Mouse (Mus musculus): ENCODE results near the gene Camta1.
A peak's percentile ranks its signal among the peaks of the same experiment; 100 is the strongest.

Gene Camta1

GRCm38 (mm10) chr4:151672452-151672851 is 189.2 kb downstream of the Camta1 start:
- no peak for DNase-seq

- peak; percentile 39 for DNase-seq
Measured at GRCm38 (mm10) chr4:151666411-151666901, 195.2 kb downstream of the Camta1 start.

- DNase-seq, result no peak
Measured at GRCm38 (mm10) chr4:151661486-151661885, 200.2 kb downstream of the Camta1 start.

- DNase-seq, result no peak
Measured at GRCm38 (mm10) chr4:151656427-151656826, 205.2 kb downstream of the Camta1 start.

- no peak for DNase-seq
Measured at GRCm38 (mm10) chr4:151655637-151656385, 205.9 kb downstream of the Camta1 start.

GRCm38 (mm10) chr4:151655227-151655626 is 206.4 kb downstream of the Camta1 start:
- no peak for DNase-seq

GRCm38 (mm10) chr4:151642418-151642817 is 219.3 kb downstream of the Camta1 start:
- no peak for DNase-seq

- no peak for DNase-seq
Measured at GRCm38 (mm10) chr4:151640971-151641370, 220.7 kb downstream of the Camta1 start.

- DNase-seq, result peak; percentile 49
Measured at GRCm38 (mm10) chr4:151638941-151639340, 222.7 kb downstream of the Camta1 start.

GRCm38 (mm10) chr4:151637348-151637747 is 224.3 kb downstream of the Camta1 start:
- DNase-seq, result no peak

GRCm38 (mm10) chr4:151634771-151635170 is 226.9 kb downstream of the Camta1 start:
- no peak for DNase-seq

- DNase-seq, result no peak
Measured at GRCm38 (mm10) chr4:151633795-151634194, 227.9 kb downstream of the Camta1 start.

- DNase-seq, result no peak
Measured at GRCm38 (mm10) chr4:151632321-151632720, 229.4 kb downstream of the Camta1 start.

GRCm38 (mm10) chr4:151630664-151631063 is 231.0 kb downstream of the Camta1 start:
- no peak for DNase-seq

GRCm38 (mm10) chr4:151630231-151630630 is 231.4 kb downstream of the Camta1 start:
- no peak for DNase-seq

GRCm38 (mm10) chr4:151619541-151620016 is 242.1 kb downstream of the Camta1 start:
- DNase-seq, result no peak

- no peak for DNase-seq
Measured at GRCm38 (mm10) chr4:151618420-151619310, 243.0 kb downstream of the Camta1 start.

GRCm38 (mm10) chr4:151611621-151612020 is 250.1 kb downstream of the Camta1 start:
- DNase-seq, result no peak

GRCm38 (mm10) chr4:151610266-151610665 is 251.4 kb downstream of the Camta1 start:
- DNase-seq, result peak; percentile 28

- DNase-seq, result no peak
Measured at GRCm38 (mm10) chr4:151604907-151605306, 256.8 kb downstream of the Camta1 start.

GRCm38 (mm10) chr4:151604481-151604880 is 257.2 kb downstream of the Camta1 start:
- no peak for DNase-seq

GRCm38 (mm10) chr4:151603586-151603985 is 258.1 kb downstream of the Camta1 start:
- no peak for DNase-seq

- no peak for DNase-seq
Measured at GRCm38 (mm10) chr4:151595116-151595515, 266.6 kb downstream of the Camta1 start.

GRCm38 (mm10) chr4:151593042-151593441 is 268.6 kb downstream of the Camta1 start:
- DNase-seq, result no peak

All from cerebellum, adult 11 months (tissue).